Mouse (Mus musculus) liver, embryonic 12.5 days (tissue): ENCODE measurements at regions not wholly inside any gene's neighbourhood (a gene's known extent, or its start where the extent isn't known, plus 50 kb on each side); places are given as distances from the start of the nearest gene placed in this dataset.
"Not testable (repeated sequence)": the region's sequence is repeated elsewhere in the genome, so short reads cannot be mapped to it uniquely, and the experiment has no call there.

Experiments used
- ATAC-seq: fragments of 200-750 bp; cut with Nextera tagmentation; 2 replicates; pipeline ENCODE4 v1.8.0; 2017; ENCODE audit warnings: moderate number of reproducible peaks, mild to moderate bottlenecking, moderate library complexity
- H3K27ac ChIP-seq: fragments of 300-500 bp; sonication (generic); 2 replicates; pipeline ENCODE4 v1.5.1; 2016; ENCODE audit warnings: mild to moderate bottlenecking
- H3K27me3 ChIP-seq: fragments of 300-500 bp; sonication (generic); replicated peaks from 2 replicates; pipeline ENCODE4 v1.6.1; 2016; ENCODE audit warnings: mild to moderate bottlenecking, moderate library complexity
- H3K36me3 ChIP-seq: fragments of 300-500 bp; sonication (generic); 2 replicates; pipeline ENCODE4 v1.6.1; 2016; ENCODE audit warnings: mild to moderate bottlenecking, moderate library complexity
- H3K4me1 ChIP-seq: fragments of 300-500 bp; sonication (generic); 2 replicates; pipeline ENCODE4 v1.6.1; 2016
- H3K4me2 ChIP-seq: fragments of 300-500 bp; sonication (generic); 2 replicates; pipeline ENCODE4 v1.6.1; 2016; ENCODE audit warnings: mild to moderate bottlenecking, moderate library complexity
- H3K4me3 ChIP-seq: fragments of 300-500 bp; sonication (generic); 2 replicates; pipeline ENCODE4 v1.5.1; 2016; ENCODE audit warnings: mild to moderate bottlenecking, moderate library complexity
- H3K9ac ChIP-seq: fragments of 300-500 bp; sonication (generic); 2 replicates; pipeline ENCODE4 v1.6.1; 2016; ENCODE audit warnings: mild to moderate bottlenecking, moderate library complexity
- H3K9me3 ChIP-seq: fragments of 300-500 bp; sonication (generic); replicated peaks from 2 replicates; pipeline ENCODE4 v1.6.1; 2016; ENCODE audit warnings: mild to moderate bottlenecking, moderate library complexity
- WGBS: fragments of 180-500 bp; shearing (Covaris S2); methylation state at CpG from one replicate; pipeline ENCODE4 v1.1.7; 2016; ENCODE audit not compliant: insufficient replicate concordance; 5-methylcytosine and 5-hydroxymethylcytosine counted together

DNA sequence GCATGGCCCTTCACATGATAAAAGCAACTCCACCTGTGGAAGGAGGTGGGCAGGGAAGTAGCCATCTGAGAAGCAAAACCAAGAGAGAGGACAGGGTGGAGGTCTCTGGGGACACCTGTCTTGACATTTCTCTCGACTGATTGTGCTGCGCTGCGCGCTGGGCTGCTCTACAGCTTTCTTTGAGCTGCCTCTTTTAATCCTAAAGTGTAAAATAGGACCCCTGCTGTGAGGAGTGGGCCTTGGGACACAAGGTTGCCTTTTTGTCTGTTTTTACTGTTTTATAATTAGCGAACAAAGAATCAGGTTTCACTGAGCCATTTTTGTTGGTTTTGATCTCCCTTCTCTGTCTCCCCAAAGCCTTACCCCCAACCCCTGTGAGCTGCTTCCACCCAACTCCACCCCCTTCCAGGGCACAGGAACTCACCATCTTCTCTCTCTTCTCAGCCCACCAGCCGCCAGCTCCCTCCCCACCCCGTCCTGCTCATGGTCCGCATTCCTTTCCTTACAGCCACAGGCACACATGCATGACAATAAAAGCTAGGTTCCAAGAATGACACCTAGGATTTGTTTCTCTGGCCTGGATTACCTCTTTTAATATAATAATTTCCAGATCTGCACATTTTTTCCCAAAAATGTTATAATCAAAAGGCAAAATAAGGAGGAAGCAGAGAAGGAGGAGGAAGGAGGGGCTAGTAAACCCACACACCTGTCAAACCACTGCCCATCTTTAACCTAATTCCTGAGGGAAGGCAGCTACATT, 57.3 kb downstream of the Cbln4 start:
- WGBS, result 28% methylated on average over 8 of the region's 8 CpGs
- H3K9ac ChIP-seq, result no peak overlapping the region
- peaks cover 18% of the 10 kb centered on the region for H3K9me3 ChIP-seq
- no peaks in the 10 kb centered on the region for H3K36me3 ChIP-seq
- H3K4me1 ChIP-seq, result no peaks in the 10 kb centered on the region
- no peak for ATAC-seq
- H3K27me3 ChIP-seq, result no peaks in the 10 kb centered on the region
- no peak overlapping the region for H3K4me2 ChIP-seq
- no peak overlapping the region for H3K27ac ChIP-seq
- no peak overlapping the region for H3K4me3 ChIP-seq

DNA sequence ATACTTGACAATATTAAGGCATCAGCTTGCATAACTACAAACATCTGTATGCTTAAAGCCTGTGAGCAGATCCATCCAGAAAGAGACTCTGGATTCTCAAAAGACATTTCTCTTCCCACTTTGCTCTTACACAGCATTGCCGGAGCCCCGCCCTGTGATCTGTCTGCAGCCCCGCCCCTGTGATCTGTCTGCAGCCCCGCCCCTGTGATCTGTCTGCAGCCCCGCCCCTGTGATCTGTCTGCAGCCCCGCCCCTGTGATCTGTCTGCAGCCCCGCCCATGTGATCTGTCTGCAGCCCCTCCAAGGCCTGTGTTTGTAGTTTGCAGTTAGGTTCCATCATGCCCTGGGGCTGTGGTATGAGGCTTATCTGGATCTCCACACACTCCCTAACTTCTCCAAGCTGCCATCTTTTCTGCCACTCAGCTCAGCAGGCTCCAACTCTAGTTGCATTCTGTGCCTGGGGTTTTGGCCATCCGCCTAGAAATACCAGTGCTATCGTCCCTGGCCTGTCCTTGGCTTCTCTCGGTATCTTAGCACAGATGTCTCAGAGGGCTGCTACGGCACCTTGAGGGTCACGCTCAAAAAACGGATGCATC, 73.9 kb downstream of the Cbln4 start:
- Histone ChIP-seq H3K9me3 (peaks cover 35% of the 10 kb centered on the region), H3K27ac (no peak overlapping the region), H3K4me3 (no peak overlapping the region), H3K36me3 (no peaks in the 10 kb centered on the region), H3K4me1 (no peaks in the 10 kb centered on the region), H3K4me2 (no peak overlapping the region), H3K9ac (no peak overlapping the region), H3K27me3 (no peaks in the 10 kb centered on the region)
- no peak for ATAC-seq
- 48% methylated on average over 13 of the region's 13 CpGs for WGBS

DNA sequence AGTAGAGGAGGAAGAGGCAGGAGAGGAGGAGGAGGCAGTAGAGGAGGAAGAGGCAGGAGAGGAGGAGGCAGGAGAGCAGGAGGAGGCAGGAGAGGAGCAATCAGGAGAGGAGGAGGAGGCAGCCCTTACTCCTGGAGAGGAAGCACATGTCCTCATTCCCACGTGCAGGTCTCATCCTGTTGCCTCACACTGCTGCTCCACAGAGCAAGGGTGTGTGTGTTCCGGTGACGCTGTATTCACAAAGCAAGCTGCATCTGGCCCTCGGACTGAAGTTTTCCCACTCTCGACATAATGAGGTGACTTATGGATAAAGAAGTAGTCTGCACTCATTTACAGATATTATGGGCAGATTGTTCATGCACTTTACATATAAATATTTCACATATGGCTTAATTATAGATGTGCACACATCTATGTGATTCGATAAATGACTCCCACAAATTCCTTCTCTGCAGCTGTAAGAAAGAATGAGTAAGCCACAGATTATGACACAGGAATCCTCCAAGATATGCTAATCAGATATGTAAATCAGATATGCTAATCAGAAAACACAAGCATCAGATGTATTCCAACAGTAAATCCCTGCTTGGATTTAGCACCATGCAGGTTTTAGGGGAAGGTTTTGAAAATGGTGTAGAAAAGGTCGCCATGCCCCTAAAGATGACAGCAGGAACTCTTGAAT, 96.6 kb downstream of the Cbln4 start:
- no peak for ATAC-seq
- H3K9ac ChIP-seq, result no peak overlapping the region
- H3K4me3 ChIP-seq, result no peak overlapping the region
- peaks cover 20% of the 10 kb centered on the region for H3K9me3 ChIP-seq
- no peaks in the 10 kb centered on the region for H3K36me3 ChIP-seq
- no peaks in the 10 kb centered on the region for H3K27me3 ChIP-seq
- no peak overlapping the region for H3K27ac ChIP-seq
- WGBS, result 67% methylated on average over 7 of the region's 7 CpGs
- no peak overlapping the region for H3K4me2 ChIP-seq
- H3K4me1 ChIP-seq, result no peaks in the 10 kb centered on the region

DNA sequence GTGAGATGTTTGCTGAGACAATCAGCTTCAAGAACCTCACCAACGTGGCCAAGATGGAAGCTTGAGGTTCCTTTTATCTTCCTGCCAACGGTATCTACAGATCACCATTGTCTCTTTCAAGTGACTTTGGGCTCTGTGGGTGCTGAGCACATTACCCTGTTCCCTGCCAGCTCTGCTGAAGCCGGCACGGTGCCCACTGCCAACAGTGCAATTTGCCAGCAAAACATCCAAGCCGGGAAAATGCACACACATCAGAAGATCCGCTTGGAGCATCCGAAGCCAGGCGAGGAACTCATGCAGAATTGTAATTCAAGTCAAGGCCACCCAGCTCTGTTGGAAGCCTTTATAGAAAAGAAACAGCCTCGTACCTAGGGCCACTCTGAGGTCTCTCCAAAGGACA, 100.6 kb downstream of the Cbln4 start:
- no peak overlapping the region for H3K9ac ChIP-seq
- no peak overlapping the region for H3K27ac ChIP-seq
- no peak for ATAC-seq
- H3K4me1 ChIP-seq, result no peaks in the 10 kb centered on the region
- H3K4me3 ChIP-seq, result no peak overlapping the region
- WGBS, result 64% methylated on average over 9 of the region's 9 CpGs
- no peaks in the 10 kb centered on the region for H3K27me3 ChIP-seq
- peaks cover 14% of the 10 kb centered on the region; the same call in 1 of the 2 replicates for H3K9me3 ChIP-seq
- H3K36me3 ChIP-seq, result no peaks in the 10 kb centered on the region
- H3K4me2 ChIP-seq, result no peak overlapping the region

DNA sequence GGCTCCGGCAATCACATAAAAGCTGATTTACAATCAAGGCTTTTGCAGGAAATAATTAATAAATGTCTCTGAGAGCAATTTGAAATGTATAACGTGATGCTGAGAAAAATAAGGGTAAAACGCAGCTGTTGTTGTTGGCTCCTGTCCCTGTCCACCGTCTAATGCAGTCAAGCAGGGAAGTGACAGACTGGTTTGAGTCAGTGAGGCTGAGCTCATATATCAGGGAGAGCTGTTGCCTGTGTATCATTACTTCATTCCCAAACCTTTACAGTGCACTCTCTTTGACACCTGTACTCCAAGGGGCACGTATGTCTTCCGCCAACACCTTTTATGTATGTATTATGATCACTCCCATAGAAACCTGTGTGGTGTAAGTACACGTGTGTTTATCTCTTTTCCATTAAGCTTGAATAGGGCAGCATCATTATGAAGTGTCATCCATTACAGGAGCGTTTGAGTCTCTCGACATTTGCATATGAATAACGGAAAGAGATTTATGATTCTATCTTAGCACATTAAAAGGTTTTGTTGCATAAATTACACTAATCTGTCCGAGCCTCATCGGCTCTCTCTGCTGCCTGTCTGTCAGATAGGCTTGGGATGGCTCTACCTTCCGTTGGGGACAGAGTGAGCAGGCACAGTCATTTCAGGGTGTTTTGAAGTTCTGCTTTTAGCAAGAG, 107.5 kb downstream of the Cbln4 start:
- ATAC-seq, result no peak
- Histone ChIP-seq H3K9me3 (peaks cover 19% of the 10 kb centered on the region; the same call in 1 of the 2 replicates), H3K36me3 (no peaks in the 10 kb centered on the region), H3K9ac (no peak overlapping the region), H3K4me3 (no peak overlapping the region), H3K27me3 (no peaks in the 10 kb centered on the region), H3K27ac (no peak overlapping the region), H3K4me2 (no peak overlapping the region), H3K4me1 (no peaks in the 10 kb centered on the region)
- 68% methylated on average over 13 of the region's 13 CpGs for WGBS

DNA sequence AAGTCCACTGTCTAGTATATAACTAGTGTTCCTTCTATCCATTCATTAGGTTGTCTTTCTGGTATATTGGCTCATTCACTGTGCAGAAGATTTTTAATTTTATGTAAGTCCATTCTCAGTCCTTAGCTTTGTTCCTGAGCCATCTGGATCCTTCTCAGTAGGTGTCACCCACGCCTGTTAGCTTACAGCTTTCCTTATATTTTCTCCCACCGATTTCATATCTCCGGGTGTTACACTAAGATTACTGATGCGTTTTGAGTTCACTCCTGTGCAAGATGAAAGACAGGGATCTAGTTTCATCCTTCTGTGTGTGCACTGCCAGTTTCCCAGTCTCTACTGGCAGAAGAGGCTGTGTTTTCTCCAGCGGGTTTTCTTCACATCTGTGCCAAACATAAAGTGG, 122.3 kb downstream of the Cbln4 start:
- Histone ChIP-seq H3K4me1 (no peaks in the 10 kb centered on the region), H3K27ac (no peak overlapping the region), H3K4me2 (no peak overlapping the region), H3K9me3 (peaks cover 28% of the 10 kb centered on the region), H3K36me3 (no peaks in the 10 kb centered on the region), H3K27me3 (no peaks in the 10 kb centered on the region), H3K4me3 (no peak overlapping the region), H3K9ac (no peak overlapping the region)
- WGBS, result 72% methylated on average over 5 of the region's 5 CpGs
- ATAC-seq, result no peak

DNA sequence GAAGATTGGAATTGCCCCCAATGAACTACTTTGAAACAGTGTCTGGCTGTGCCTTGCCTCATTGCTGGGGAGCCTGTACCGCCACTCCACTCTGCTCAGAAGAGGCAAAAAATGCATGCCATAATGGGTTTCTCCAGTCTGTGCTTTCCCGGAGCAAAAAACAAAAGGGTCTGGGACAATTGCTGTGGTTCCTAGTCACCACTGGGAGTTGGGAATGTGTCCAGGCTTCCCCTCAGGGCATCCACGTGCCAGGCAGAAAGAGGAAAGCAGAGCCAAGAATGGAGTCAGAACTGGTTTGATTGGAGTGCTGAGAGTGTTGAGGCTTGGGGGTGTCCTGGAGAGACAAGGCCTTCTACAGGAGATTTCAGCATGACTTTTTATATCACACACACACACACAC, 156.0 kb downstream of the Cbln4 start:
- H3K27me3 ChIP-seq, result no peaks in the 10 kb centered on the region
- no peaks in the 10 kb centered on the region for H3K4me1 ChIP-seq
- no peak overlapping the region for H3K4me2 ChIP-seq
- no peak overlapping the region for H3K27ac ChIP-seq
- H3K9ac ChIP-seq, result no peak overlapping the region
- H3K4me3 ChIP-seq, result no peak overlapping the region
- no peaks in the 10 kb centered on the region for H3K36me3 ChIP-seq
- no peak for ATAC-seq
- 75% methylated on average over 3 of the region's 3 CpGs for WGBS
- H3K9me3 ChIP-seq, result peaks cover 15% of the 10 kb centered on the region

DNA sequence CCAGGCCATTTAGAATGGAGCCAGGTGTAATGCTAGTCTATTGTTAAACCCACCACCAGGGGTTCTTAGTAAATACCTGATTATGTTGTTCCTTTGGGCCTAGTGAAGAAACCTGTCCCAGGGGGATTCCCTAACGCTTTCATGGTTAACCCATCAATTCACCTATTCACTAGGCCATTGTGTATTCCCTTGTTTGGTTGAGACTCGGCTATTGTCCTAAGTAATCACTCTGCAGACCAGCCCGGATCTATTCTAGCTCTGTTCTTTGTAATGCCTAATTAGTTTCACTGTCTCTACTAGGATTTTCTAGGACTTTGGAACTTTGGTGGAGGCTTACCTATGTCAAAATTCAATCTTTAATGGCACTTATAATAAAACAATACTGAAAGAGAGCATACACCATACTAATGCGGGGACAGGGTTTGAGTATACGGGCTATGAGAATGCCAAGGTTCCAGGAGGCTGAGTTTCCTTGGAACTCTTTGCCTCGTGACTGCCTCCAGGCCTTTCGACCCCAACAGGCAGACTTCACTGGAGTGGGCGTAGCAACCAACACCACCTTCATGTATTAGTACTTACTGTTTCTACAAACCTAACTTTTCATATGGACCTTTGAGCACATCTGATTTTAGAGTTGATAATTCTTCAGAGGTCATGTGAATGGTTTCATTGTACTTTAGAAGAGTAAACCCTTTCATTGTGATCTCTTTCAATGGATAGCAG, 163.9 kb downstream of the Cbln4 start:
- H3K27ac ChIP-seq, H3K36me3 ChIP-seq, H3K27me3 ChIP-seq, ATAC-seq, H3K4me1 ChIP-seq, H3K4me3 ChIP-seq, H3K4me2 ChIP-seq, H3K9ac ChIP-seq: not testable (repeated sequence)
- WGBS, result 66% methylated on average over 8 of the region's 8 CpGs
- H3K9me3 ChIP-seq, result peaks cover 14% of the 10 kb centered on the region; the same call in 1 of the 2 replicates

DNA sequence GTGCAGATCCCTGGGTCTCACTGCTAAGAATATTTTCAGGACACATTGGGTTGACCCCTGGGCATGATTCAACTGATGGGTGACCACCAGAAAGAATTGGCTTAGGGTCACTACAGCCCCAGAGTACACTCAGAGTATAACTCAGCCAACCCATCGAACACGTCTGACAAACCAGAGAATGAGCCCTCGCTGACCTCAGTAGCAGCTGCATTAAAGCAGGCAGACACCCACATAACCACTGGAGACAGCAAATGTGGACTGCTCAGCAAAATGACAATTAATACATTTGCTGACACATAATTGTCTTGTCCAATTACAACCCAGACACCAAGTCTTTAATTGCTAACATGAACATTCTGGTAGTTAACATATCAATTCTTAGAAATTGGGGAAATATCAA, 175.7 kb downstream of the Cbln4 start:
- Histone ChIP-seq H3K4me1 (no peaks in the 10 kb centered on the region), H3K9me3 (peaks cover 9% of the 10 kb centered on the region; the same call in 1 of the 2 replicates), H3K9ac (no peak overlapping the region), H3K4me2 (no peak overlapping the region), H3K36me3 (no peaks in the 10 kb centered on the region), H3K4me3 (no peak overlapping the region), H3K27ac (no peak overlapping the region), H3K27me3 (no peaks in the 10 kb centered on the region)
- WGBS, result 81% methylated on average over 3 of the region's 3 CpGs
- ATAC-seq, result no peak

DNA sequence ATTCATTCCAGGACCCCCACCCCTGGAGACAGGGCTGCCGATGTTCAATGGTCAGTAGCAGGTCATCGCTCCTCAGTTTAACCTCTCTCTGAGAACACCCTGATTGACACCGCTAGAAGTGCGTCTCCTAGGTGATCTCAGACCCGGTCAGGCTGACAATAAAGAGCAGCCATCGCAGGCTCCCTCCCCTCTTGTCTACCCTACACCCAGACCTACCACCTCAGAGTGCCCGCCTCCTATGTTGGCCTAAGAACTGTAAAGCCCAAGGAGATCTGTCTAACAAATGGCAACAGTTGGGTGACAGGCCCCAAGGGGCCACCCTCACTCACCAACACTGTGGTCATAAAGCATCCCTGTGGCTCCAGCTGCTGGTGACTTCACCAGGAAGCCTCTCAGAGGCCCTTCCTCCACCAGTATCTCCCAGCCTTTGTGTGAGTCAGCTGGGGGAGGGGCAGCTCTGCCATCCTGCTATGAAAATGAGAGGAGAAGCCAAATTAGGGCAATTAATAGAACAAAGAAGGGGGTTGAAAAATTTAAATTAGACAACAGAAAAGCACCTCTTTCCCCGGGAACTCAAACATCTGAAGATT, 178.8 kb downstream of the Cbln4 start:
- Histone ChIP-seq H3K9ac (no peak overlapping the region), H3K4me2 (no peak overlapping the region), H3K27me3 (no peaks in the 10 kb centered on the region), H3K36me3 (no peaks in the 10 kb centered on the region), H3K4me3 (no peak overlapping the region), H3K4me1 (no peaks in the 10 kb centered on the region), H3K9me3 (0 out of 2 replicates have a peak, but pooled peaks cover 6% of the 10 kb centered on the region), H3K27ac (no peak overlapping the region)
- WGBS, result 72% methylated on average over 8 of the region's 8 CpGs
- no peak for ATAC-seq

DNA sequence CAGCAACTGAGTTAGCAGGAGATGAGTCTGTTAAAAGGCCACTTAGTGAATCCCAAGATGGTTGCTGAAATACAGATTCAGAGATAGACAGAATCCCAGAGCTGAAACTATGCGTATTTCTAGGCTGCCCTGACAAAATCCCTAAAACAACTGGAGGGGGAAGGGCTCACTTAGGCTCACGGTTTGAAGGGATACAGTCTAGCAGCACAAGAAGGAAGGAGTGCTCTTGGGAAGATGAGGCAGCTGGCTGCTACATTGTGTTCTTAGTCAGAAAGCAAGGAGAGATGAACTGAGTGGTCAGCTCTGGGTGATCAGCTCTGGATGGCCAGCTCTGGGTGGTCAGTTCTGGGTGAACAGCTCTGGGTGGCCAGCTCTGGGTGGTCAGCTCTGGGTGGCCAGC, 180.6 kb downstream of the Cbln4 start:
- H3K27me3 ChIP-seq, result no peaks in the 10 kb centered on the region
- H3K9ac ChIP-seq, result no peak overlapping the region
- no peak overlapping the region for H3K4me3 ChIP-seq
- 71% methylated on average over 2 of the region's 2 CpGs for WGBS
- H3K4me2 ChIP-seq, result no peak overlapping the region
- H3K27ac ChIP-seq, result no peak overlapping the region
- H3K4me1 ChIP-seq, result no peaks in the 10 kb centered on the region
- 0 out of 2 replicates have a peak, but pooled peaks cover 4% of the 10 kb centered on the region for H3K9me3 ChIP-seq
- H3K36me3 ChIP-seq, result no peaks in the 10 kb centered on the region
- no peak for ATAC-seq
